Mouse (Mus musculus): ENCODE results near the gene Sars.

DNA sequence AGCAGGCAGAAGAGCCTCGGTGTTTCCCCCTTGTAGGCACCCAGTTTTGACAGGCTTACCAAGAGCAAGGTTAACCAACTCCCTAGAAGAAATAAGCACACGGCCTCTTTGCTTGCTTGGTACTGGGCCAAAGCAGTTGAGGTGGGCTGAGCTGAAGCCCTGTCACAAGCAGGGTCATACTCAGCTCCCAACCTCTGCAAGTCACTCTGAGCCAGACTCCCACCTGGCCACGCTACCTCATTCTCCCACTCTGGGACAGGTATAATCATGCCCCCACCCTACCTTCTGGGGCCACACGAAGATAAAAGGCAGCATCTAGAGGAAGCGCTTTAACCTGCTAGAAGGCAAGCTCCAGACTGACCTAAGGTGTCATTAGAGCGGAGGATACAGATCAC lies 19.4 kb downstream of the Sars start:
- TF ChIP-seq USF1 (IDR thresholded peaks at IDR 0.05; ENCODE audit: low read depth) (no peak), CTCF (IDR thresholded peaks at IDR 0.05; ENCODE audit: control insufficient read depth, insufficient read depth, insufficient read length) (no peak), CEBPB (IDR thresholded peaks at IDR 0.05; ENCODE audit: low read depth) (no peak)

All from C2C12 (cell line).